Mouse (Mus musculus) ES-E14 (cell line): ENCODE measurements around the gene Usp20.

ENCODE experiments used
- CHD2 ChIP-seq: IDR thresholded peaks from 2 replicates; pipeline ENCODE4 v1.6.1; 2014; ENCODE audit warnings: mild to moderate bottlenecking, low read depth, low read length, inconsistent platforms
- HCFC1 ChIP-seq: IDR thresholded peaks from 2 replicates; pipeline ENCODE4 v1.6.1; 2012; ENCODE audit warnings: low read length, inconsistent platforms, borderline replicate concordance; ENCODE audit not compliant: insufficient read depth
- MAFK ChIP-seq: IDR thresholded peaks from 2 replicates; pipeline ENCODE4 v1.6.1; 2014; ENCODE audit warnings: mild to moderate bottlenecking, low read depth, low read length, inconsistent platforms; ENCODE audit not compliant: insufficient read depth
- ZC3H11A ChIP-seq: IDR thresholded peaks from 2 replicates; pipeline ENCODE4 v1.6.1; 2012; ENCODE audit warnings: low read depth, mild to moderate bottlenecking, inconsistent platforms, low read length, borderline replicate concordance
- ZNF384 ChIP-seq: IDR thresholded peaks from 2 replicates; pipeline ENCODE4 v1.6.1; 2012; ENCODE audit warnings: low read depth, low read length, inconsistent platforms

DNA sequence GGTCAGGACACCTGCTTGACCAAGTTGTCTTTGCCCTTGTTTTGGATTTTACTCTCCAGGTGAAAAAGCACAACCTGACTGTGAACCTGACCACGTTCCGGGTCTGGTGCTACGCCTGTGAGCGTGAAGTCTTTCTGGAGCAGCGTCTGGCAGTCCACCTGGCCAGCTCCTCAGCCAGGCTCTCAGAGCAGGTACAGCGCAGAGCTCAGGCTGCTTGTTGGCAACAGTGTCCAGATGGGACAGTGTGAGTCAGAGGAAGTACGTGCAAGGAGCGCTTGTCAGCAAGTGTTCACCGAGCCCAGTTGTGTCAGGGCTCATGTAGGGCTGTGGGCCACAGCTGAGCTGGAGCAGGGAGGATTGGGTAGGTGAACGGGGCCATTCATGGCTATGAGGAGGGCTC is 20.8 kb downstream of the Usp20 start:
- TF ChIP-seq ZNF384 (no peak), HCFC1 (no peak), MAFK (no peak), CHD2 (no peak), ZC3H11A (no peak)
